Comparison of ENCODE assay signal across 23 mouse cellular contexts in genomic region chr7:140793541-140793940, GRCm38 (mm10). TPM values are rescaled to one million over a fixed set of nuclear protein-coding genes. Genes with fewer than 3 reads are reported as not detected.
"Had no signal": no experiment of that assay in that cellular context is flagged by ENCODE, and none has a peak within 500 bp of the region (broad histone marks: within the 10 kb centered on the region; RNA-seq: fewer than 3 reads in every experiment).

No protein-coding gene starts in this region.

- H3K27me3 ChIP-seq: neural tube, embryonic 15.5 days; stomach, embryonic 15.5 days had no signal

- H3K27ac ChIP-seq: neural tube, embryonic 15.5 days; stomach, embryonic 15.5 days; stomach, postnatal 0 days had no signal

- DNase-seq: retina, postnatal 1 day; right cerebral cortex, adult 18-20 months; right cerebral cortex, postnatal 14 days; right cerebral cortex, postnatal 25 days; right cerebral cortex, postnatal 4 days; spleen, adult 18-20 months; thymus, adult 18-20 months; thymus, adult 2 months; thymus, postnatal 14 days; thymus, postnatal 25 days; thymus, postnatal 36 days; thymus, postnatal 4 days had no signal

- H3K4me2 ChIP-seq: neural tube, embryonic 15.5 days; stomach, embryonic 15.5 days had no signal

- H3K4me1 ChIP-seq: neural tube, embryonic 15.5 days; stomach, embryonic 15.5 days had no signal

- H3K36me3 ChIP-seq: neural tube, embryonic 15.5 days; stomach, embryonic 15.5 days had no signal

- H3K9ac ChIP-seq: neural tube, embryonic 15.5 days; stomach, embryonic 15.5 days had no signal

- H3K4me3 ChIP-seq: neural tube, embryonic 15.5 days; stomach, embryonic 15.5 days had no signal

- H3K9me3 ChIP-seq: neural tube, embryonic 15.5 days; stomach, embryonic 15.5 days had no signal

RNA-seq across cellular contexts. Expression of gene Syce1, which starts 5.9 kb away (rescaled TPM):
- total RNA-seq: neutrophil, adult 5-6 weeks had no signal
- polyA plus RNA-seq: neural tube, embryonic 14.5 days; small intestine, adult 2 months had no signal

RNA-seq across cellular contexts. Expression of gene Zfp941, which starts 28.4 kb away (rescaled TPM):
- total RNA-seq: neutrophil, adult 5-6 weeks had no signal
- polyA plus RNA-seq: small intestine, adult 2 months; spleen, adult 2 months had no signal

RNA-seq across cellular contexts. Expression of gene Cyp2e1, which starts 30.0 kb away (rescaled TPM):
- total RNA-seq: neutrophil, adult 5-6 weeks had no signal
- polyA plus RNA-seq: neural tube, embryonic 14.5 days; neural tube, embryonic 15.5 days; stomach, embryonic 14.5 days; stomach, embryonic 16.5 days had no signal

RNA-seq across cellular contexts. Expression of gene Urah, which starts 41.3 kb away (rescaled TPM):
- total RNA-seq: neutrophil, adult 5-6 weeks had no signal
- polyA plus RNA-seq: testis, adult 2 months had no signal

RNA-seq across cellular contexts. Expression of gene Scgb1c1, which starts 51.8 kb away (rescaled TPM):
- total RNA-seq: neutrophil, adult 5-6 weeks had no signal
- polyA plus RNA-seq: neural tube, embryonic 14.5 days; neural tube, embryonic 15.5 days; small intestine, adult 2 months; stomach, embryonic 14.5 days; stomach, embryonic 15.5 days; stomach, embryonic 16.5 days; stomach, postnatal 0 days; testis, adult 2 months; urinary bladder, adult 2 months had no signal
